Mouse (Mus musculus) left cerebral cortex, postnatal 4 days (tissue): ENCODE measurements around the gene Clic3. TPM values are rescaled to one million over a fixed set of nuclear protein-coding genes. Genes with fewer than 3 reads are reported as not detected.

Experiments
- DNase-seq: peaks from one replicate; pipeline ENCODE4 v3.0.0-alpha.2; 2022
- intact Hi-C: fragments of 180-260 bp; cut with DNase I; formaldehyde crosslinking; loops from one replicate; pipeline ENCODE4 v1.15.1; 2025
- total RNA-seq, 2 experiments: library from RNA; stranded (reverse); gene quantifications; 2 replicates each; pipeline ENCODE4 v1.2.3; 2021

Gene Clic3
- total RNA-seq, 2 experiments from 2014 or later, result 0.52 TPM; not detected in 1

- DNase-seq, result no peak
- intact Hi-C loops, result no loop called here
These were observed 15.6 kb upstream of the Clic3 start for GRCm38 (mm10) chr2:25441067-25441466.

- intact Hi-C loops, result no loop called here
- DNase-seq, result no peak
These were observed 14.0 kb upstream of the Clic3 start for GRCm38 (mm10) chr2:25442682-25443081.

GRCm38 (mm10) chr2:25450853-25451647 is 5.6 kb upstream of the Clic3 start:
- DNase-seq, result no peak
- intact Hi-C loops, result no loop called here

- intact Hi-C loops, result no loop called here
- no peak for DNase-seq
These were observed 3.7 kb upstream of the Clic3 start for GRCm38 (mm10) chr2:25452951-25453350.

- DNase-seq, result no peak
- intact Hi-C loops, result no loop called here
These were observed 621 bp downstream of the Clic3 start for GRCm38 (mm10) chr2:25457022-25457896.

- intact Hi-C loops, result no loop called here
These were observed 2.3 kb downstream of the Clic3 start for GRCm38 (mm10) chr2:25458911-25459310.

GRCm38 (mm10) chr2:25460135-25460534 is 3.5 kb downstream of the Clic3 start:
- intact Hi-C loops, result no loop called here
- DNase-seq, result peak; percentile 56

More at GRCm38 (mm10) chr2:25458911-25459310, 2.3 kb downstream of the Clic3 start:
- DNase-seq, result peak; percentile 51

- intact Hi-C loops, result no loop called here
- DNase-seq, result peak; percentile 92
These were observed 4.1 kb downstream of the Clic3 start, which contains the start of gene Paxx for GRCm38 (mm10) chr2:25460551-25461309. Gene Paxx, minus strand, starts transcription at chr2:25461094.

GRCm38 (mm10) chr2:25461407-25461806 is 4.8 kb downstream of the Clic3 start:
- intact Hi-C loops, result no loop called here
- no peak for DNase-seq

GRCm38 (mm10) chr2:25463630-25464029 is 7.0 kb downstream of the Clic3 start:
- DNase-seq, result no peak
- intact Hi-C loops, result no loop called here

GRCm38 (mm10) chr2:25465256-25465655 is 8.6 kb downstream of the Clic3 start:
- intact Hi-C loops, result no loop called here
- no peak for DNase-seq

GRCm38 (mm10) chr2:25465816-25466635 is 9.4 kb downstream of the Clic3 start:
- no peak for DNase-seq
- intact Hi-C loops, result no loop called here

- DNase-seq, result no peak
- intact Hi-C loops, result no loop called here
These were observed 11.1 kb downstream of the Clic3 start for GRCm38 (mm10) chr2:25467606-25468303.

- intact Hi-C loops, result no loop called here
- DNase-seq, result peak; percentile 89
These were observed 12.6 kb downstream of the Clic3 start for GRCm38 (mm10) chr2:25468962-25469915.

GRCm38 (mm10) chr2:25469969-25470368 is 13.3 kb downstream of the Clic3 start, which contains the start of gene Ptgds:
Gene Ptgds, minus strand, starts transcription at chr2:25470046.
- intact Hi-C loops, result no loop called here
- no peak for DNase-seq

- DNase-seq, result no peak
- intact Hi-C loops, result no loop called here
These were observed 15.9 kb downstream of the Clic3 start for GRCm38 (mm10) chr2:25472550-25472949.

GRCm38 (mm10) chr2:25477541-25477940 is 20.9 kb downstream of the Clic3 start:
- intact Hi-C loops, result no loop called here
- no peak for DNase-seq
